Mouse (Mus musculus) heart, postnatal 25 days (tissue): ENCODE measurements around the gene Mat1a. TPM values are rescaled to one million over a fixed set of nuclear protein-coding genes. Genes with fewer than 3 reads are reported as not detected.

Experiments
- DNase-seq: peaks from one replicate; pipeline ENCODE4 v3.0.0; 2022; ENCODE audit warnings: low spot score
- intact Hi-C: fragments of 180-260 bp; cut with DNase I; formaldehyde crosslinking; loops from one replicate; pipeline ENCODE4 v1.15.1; 2025
- total RNA-seq, 2 experiments: library from RNA; stranded (reverse); gene quantifications; 2 replicates each; pipeline ENCODE4 v1.2.3; 2021

The Mat1a gene
- total RNA-seq, 2 experiments from 2014 or later, result not detected

DNA sequence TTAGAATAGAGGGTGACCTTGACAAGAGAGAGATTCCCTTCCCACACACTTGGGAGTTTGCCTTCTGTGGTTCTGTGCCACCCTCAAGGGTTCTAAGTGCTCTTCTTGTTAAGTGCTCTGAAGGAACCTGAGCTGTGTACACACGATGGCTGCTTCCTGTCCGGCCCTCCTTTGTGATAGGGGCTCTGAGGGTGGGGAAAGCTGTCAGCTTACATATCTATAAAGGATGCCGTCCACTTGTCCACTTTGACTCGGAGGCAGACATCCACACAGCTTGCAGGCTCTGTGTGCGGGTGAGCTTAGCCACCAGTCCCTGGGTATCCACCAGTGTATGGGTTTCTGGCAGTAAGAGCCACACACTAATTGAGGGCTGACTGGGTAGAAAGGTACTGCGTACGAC lies 26.7 kb downstream of the Mat1a start, which contains the start of gene Sftpa1:
Gene Sftpa1 (plus strand): TSS at position 243 of the 400 bp plus-strand sequence.
- no peak for DNase-seq
- intact Hi-C loops, result loop anchor here (2.0 kb wide), 1 partner anchor 31 kb away; no protein-coding TSS in a partner anchor

DNA sequence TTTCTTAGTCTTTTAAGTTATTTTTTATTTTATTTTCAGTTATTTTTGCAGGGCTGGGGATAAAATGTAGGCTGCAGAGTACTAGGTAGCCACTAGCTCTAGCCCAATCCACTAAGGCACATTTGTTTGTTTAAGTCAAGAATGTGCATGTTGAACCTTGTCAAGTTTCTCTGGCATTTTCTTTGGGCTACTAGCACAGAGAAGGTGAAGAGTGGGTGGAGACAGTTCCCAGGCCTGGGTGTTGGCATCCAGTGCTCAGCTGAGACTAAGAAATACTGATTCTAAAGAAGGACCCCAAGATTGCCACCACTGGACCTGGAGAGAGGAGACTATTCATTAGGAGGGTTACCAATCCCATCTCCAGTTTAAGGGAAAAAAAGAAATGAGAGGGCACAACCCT lies 32.2 kb downstream of the Mat1a start:
- intact Hi-C loops, result no loop called here
- DNase-seq, result no peak

DNA sequence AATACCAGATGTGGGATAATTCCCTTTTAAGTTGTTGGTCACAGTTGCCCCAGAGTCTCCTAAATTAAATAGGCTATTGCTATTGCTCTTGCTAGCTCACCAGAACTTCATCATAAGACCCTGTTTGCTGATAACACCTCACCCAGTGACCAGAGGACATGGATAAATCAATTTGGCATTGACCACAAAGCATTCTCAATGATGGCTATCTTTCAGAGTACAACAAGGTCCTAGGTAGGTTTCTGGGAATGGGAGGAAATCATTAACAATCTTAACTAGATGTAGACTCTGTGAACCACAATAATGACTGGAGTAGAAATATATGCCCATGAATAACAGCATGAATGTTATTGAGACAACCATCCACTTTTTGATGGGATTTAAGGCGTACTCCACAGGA lies 35.9 kb downstream of the Mat1a start:
- intact Hi-C loops, result no loop called here
- DNase-seq, result no peak

DNA sequence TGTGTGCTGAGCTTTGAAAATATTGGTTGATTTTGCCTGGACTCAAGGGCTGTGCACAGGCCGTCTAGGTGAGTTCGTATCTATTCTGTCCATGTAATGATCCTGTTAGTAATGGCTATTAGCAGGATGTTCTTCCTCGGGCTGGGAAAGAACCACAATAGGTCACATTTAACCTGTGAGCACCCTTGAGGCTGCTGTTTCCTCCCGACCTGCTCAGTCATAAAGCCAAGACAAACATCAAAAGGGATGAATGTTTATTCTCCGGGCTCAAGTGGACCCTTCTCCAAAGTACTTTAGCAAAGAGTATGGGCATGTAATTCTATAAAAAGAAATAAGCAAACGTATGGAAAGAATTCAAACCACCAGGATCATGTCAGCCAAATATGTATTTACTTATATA lies 41.2 kb downstream of the Mat1a start:
- intact Hi-C loops, result no loop called here
- no peak for DNase-seq

DNA sequence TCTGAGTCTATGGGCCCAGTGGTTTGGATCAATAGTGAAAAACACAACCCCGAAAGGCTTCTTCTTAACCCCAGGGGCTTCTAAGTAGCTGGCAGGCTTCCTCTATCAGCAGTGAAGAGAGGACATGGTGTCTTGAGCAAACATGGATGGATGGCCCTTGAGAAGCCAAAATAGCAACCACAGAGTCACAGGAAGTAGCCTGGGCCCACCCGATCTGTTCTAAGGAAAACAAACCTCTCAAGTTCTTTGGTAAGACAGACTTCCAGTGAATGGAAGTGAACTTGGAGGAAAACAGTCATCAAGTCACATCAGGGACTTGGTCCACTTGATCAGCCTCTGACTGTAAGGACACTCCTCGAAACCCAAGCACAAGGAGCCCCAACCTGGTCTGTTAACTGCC lies 42.1 kb downstream of the Mat1a start:
- no peak for DNase-seq

DNA sequence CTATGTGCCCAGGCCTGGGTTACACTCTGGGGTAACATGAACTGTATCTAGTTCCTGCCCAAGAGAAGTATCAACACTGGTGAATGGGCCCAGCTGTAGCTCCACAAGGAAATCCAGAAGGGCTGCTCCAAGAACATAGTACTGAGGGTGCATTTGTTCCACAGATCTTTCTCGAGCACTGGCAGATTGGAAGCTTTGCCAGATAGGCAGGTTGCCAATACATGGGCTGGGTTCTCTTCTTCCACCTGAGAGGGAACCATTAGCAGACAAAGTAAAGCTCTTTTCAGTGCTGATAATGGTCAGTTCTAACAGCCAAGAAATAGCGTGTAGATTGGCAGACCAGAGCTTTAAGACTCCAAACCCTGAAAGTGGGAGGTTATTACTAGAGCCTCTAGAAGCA lies 42.5 kb downstream of the Mat1a start:
- intact Hi-C loops, result no loop called here

More for the DNA sequence above, 42.1 kb downstream of the Mat1a start:
- intact Hi-C loops, result no loop called here

DNA sequence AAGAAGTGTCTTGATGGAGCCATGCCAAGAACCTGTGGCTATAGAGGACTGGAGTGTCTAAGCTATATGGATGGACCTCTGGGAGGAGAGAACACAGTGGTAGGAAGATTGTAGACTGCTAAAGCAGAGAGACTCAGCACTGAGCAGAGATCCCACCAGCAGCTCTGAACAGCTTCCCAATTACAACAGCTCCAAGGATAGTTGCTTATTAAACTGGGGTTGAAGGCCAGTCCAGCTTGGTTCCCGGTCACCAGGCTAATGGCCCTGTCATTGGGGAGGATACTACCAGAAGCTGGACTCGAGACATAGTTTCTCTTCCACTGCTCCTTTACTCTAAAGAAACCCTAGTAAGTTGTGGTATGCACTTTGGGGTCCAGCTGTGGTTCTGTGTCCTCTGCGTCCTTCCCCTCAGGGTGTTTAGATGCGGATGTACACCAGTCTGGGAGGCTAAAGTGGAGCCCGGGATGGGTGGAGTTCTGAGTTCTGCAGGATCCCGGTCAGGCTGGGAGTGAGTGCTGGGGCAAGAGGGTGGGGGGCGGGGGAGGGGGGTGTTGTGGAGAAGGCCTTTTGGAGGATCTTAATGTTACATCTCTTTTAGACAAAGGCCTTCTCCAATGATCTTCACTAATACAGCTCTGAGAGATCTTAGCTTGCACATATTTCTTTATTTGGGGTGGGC lies 46.5 kb downstream of the Mat1a start, which contains the start of gene Mbl1:
Gene Mbl1 (plus strand): TSS at position 239 of the 679 bp plus-strand sequence.
- DNase-seq, result no peak
- intact Hi-C loops, result no loop called here

More for the DNA sequence above, 42.5 kb downstream of the Mat1a start:
- no peak for DNase-seq

DNA sequence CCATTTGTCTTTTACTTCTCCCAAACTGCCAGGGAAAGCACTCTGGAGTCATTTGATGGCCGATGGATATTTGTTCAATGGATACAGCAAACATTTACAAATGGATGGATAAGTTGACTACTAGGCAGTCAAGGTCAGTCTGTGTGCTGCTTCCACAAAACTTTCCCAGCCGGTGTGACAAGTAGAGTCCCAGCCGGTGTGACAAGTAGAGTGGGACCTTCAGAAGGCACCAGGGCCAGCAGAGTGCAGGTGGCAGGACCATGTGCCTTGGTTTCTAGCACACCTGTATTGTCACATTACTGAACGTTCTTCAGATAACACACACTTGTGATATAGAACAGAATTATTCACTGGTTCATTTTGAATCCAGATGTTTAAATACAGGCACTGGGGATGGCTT lies 55.2 kb downstream of the Mat1a start:
- no peak for DNase-seq
- intact Hi-C loops, result no loop called here

DNA sequence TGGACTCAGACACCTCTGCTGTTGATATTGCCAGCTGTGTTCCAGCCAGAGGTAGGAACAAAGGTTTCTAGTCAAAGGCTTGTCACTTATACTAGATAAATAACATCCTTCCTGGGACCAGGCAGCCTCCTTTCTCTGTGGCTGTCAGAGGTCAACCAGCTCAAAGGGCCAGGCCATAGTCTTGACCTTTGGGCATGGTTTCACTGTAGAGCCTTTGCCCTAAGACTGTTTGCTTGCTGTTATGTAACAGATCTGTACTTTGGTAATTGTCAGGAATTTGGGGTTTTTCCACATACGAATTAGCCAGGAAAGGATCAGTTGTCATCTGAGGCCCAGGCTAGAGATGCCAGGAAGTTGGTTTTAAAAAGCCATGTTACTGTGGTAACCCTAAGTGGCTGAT lies 55.9 kb downstream of the Mat1a start:
- no peak for DNase-seq
- intact Hi-C loops, result no loop called here

DNA sequence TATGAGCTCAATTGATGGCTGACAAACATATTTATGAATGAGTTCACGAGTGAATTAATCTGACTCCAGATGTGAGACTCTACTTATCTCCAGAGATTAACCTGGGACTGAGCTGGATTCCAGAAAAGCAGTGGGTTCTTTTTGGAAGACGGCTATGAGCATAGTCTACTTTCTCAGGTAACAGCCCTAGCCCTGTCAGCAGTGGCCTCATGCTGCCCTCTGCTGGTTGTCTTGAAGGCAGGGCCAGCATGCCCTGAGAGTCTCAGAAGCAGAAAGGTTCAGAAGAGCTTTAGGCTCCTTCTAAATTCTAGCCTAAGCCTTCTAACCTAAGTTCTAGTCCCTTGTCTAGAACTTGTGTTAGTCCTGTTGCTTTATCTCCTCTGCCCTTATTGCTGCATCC lies 57.8 kb downstream of the Mat1a start:
- no peak for DNase-seq
- intact Hi-C loops, result loop anchor here (1.0 to 2.0 kb wide), 2 partner anchors 32 to 68 kb away; partner anchors contain the start of gene Sftpa1

DNA sequence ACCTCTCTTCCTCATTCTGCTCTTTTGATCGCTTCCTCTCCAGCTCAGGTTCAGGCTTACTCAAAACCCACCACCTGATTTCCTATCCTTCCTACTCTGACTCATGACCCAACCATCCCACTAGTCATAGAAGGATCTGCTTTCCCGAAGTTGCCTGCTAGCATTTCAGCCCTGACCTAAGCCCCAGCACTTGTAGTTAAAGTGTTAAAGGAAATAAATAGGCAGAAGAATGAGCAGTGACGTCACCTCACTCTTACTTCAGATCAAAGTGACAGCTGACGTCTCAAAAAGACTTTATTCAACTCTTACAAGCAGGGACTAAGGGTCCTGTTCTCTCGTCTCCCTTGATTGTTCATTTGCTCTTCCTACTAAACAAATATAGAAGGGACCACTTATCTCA lies 62.4 kb downstream of the Mat1a start:
- intact Hi-C loops, result no loop called here
- DNase-seq, result no peak

DNA sequence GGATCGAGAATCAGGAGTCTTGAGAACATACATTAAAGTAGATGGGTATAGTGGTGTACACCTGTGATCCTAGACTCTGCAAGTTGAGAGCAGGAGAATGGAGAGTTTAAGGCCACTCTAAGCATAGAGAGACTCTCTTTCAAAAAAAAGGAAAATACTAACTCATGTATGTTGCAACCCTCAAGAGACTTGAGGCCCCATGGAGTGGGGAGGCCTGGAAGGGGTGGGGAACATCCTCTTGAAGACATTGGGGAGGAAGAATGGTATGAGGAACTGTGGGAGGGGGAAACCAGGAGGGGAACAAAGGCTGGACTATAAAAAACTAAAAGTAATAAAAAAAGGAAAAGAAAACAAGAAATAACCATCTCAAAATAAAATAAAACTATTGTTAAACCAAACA lies 63.7 kb downstream of the Mat1a start:
- no peak for DNase-seq

DNA sequence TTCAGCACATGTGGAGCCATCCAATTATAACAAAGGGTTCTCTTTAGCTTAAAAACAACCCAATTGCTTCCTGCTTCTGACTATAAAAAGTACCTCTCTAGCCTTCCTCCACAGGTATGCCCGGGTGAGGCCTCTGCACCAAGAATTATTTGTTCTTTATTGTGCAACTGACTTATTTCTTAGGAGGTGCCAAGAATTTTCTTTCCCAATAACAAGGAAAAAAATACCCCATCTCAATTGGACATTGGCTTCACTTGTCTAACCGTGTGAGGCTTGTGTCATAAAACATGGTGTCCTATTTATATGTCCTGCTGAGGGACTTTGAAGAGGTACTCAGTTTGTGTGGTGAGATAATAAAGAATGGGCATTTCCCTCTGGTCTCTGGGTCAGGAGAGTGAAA lies 65.7 kb downstream of the Mat1a start:
- no peak for DNase-seq
- intact Hi-C loops, result no loop called here

More for the DNA sequence above, 63.7 kb downstream of the Mat1a start:
- intact Hi-C loops, result no loop called here

Other genes starting within 250 kb of the Mat1a start
- gene Sh2d4b, start 211.8 kb upstream of the Mat1a start, total RNA-seq, result under 1 TPM; 0.62 to 0.81 TPM
- 10 to 100 TPM; 17.1 to 18.1 TPM for gene Tspan14, start 138.2 kb upstream of the Mat1a start, total RNA-seq
- 10 to 100 TPM; 16.3 to 17.0 TPM for gene Fam213a, start 91.2 kb upstream of the Mat1a start, total RNA-seq
- gene Dydc2, start 35.8 kb upstream of the Mat1a start, total RNA-seq, result not detected
- gene Dydc1, start 32.1 kb upstream of the Mat1a start, total RNA-seq, result not detected
- gene Sftpa1, start 26.7 kb downstream of the Mat1a start, total RNA-seq, result under 1 TPM in 1 of 2 experiments, not detected in 1; 0.64 TPM
- gene Mbl1, start 46.4 kb downstream of the Mat1a start, total RNA-seq, result not detected
- gene Sftpd, start 80.1 kb downstream of the Mat1a start, total RNA-seq, result not detected
- not detected for gene Gm2832, start 173.8 kb downstream of the Mat1a start, total RNA-seq
- not detected for gene Gm5798, start 243.6 kb downstream of the Mat1a start, total RNA-seq